Mouse (Mus musculus) adrenal gland, adult 18-20 months (tissue): ENCODE results near the gene Grm8. TPM values are rescaled to one million over a fixed set of nuclear protein-coding genes. Genes with fewer than 3 reads are reported as not detected.
A peak's percentile ranks its signal among the peaks of the same experiment; 100 is the strongest.

Source experiments
- DNase-seq, 2 experiments: peaks; one replicate each; pipeline ENCODE4 v3.0.0; 2021 to 2022; ENCODE audit warnings: low spot score in 2 of 2
- microRNA-seq, 2 experiments: library from miRNA; unstranded; fragments of <30 nt; microRNA quantifications; one replicate each; pipeline ENCODE4 v1.2.0; 2021; ENCODE audit warnings: borderline number of aligned reads in 2 of 2
- total RNA-seq, 2 experiments: library from RNA; stranded (reverse); gene quantifications; 1 replicate in 1 of 2; 2 replicates in 1 of 2; pipeline ENCODE4 v1.2.3; 2021

The Grm8 gene
- total RNA-seq, 2 experiments from 2014 or later, result 0.61 to 0.66 TPM

- no peak for DNase-seq
Measured at GRCm38 (mm10) chr6:27305351-27305750, 829.6 kb downstream of the Grm8 start.

- DNase-seq, result no peak
Measured at GRCm38 (mm10) chr6:27264972-27265371, 870.0 kb downstream of the Grm8 start.

GRCm38 (mm10) chr6:27262611-27263010 is 872.4 kb downstream of the Grm8 start:
- DNase-seq, result no peak

GRCm38 (mm10) chr6:27240416-27240815 is 894.6 kb downstream of the Grm8 start:
- DNase-seq, result peak in 1 of 2 experiments; percentile 17

- DNase-seq, result no peak
Measured at GRCm38 (mm10) chr6:27239968-27240367, 895.0 kb downstream of the Grm8 start.

Small RNAs within 50 kb of the gene (microRNA-seq; reads per million reads assigned to microRNA genes)
- 4.9 to 6.6 reads per million in 2 experiments for gene Mir592
